Mouse (Mus musculus): Measurements from ENCODE around the gene Ankrd12. TPM values are rescaled to one million over a fixed set of nuclear protein-coding genes. Genes with fewer than 3 reads are reported as not detected.

Ankrd12 gene
- total RNA-seq (2022) = 10 to 100 TPM; 13.3 to 20.2 (median 17.1) TPM

- DNase-seq (ENCODE audit: low spot score in 2 of 2) = peak; percentile 94 to 95
Measured at GRCm38 (mm10) chr17:66076934-66077333, at the start of gene Ankrd12. Ankrd12 (minus strand) TSS chr17:66077089.

GRCm38 (mm10) chr17:66125211-66125610 lies 48.3 kb upstream of the Ankrd12 start:
- DNase-seq (ENCODE audit: low spot score in 2 of 2) = no peak

GRCm38 (mm10) chr17:66123816-66124610 lies 47.1 kb upstream of the Ankrd12 start:
- no peak for DNase-seq (ENCODE audit: low spot score in 2 of 2)

- DNase-seq (ENCODE audit: low spot score in 2 of 2) = peak; percentile 86 to 89
Measured at GRCm38 (mm10) chr17:66123066-66123815, 46.4 kb upstream of the Ankrd12 start, which contains the start of gene Ddx11. Ddx11 (plus strand) TSS chr17:66123520.

DNA sequence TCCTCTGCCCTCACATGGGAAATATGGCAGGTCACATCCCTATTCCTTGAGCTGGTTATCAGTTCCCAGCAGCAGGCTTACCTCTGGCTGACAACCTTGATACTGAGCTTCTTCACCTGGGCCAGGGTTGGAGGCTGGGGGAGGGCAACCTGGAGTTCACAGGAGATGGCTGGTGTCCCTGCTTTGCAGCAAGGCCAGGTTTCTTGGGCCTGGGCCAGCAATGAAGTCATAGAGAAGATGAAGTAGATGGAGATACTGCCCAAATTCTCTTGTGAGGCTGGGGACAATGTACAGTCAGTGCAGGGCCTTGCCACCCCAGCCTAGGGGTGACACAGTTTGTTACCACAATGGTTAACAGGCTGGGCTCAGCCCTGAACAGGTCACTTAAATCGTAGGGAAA lies 43.8 kb upstream of the Ankrd12 start:
- no peak for DNase-seq (ENCODE audit: low spot score in 2 of 2)

DNA sequence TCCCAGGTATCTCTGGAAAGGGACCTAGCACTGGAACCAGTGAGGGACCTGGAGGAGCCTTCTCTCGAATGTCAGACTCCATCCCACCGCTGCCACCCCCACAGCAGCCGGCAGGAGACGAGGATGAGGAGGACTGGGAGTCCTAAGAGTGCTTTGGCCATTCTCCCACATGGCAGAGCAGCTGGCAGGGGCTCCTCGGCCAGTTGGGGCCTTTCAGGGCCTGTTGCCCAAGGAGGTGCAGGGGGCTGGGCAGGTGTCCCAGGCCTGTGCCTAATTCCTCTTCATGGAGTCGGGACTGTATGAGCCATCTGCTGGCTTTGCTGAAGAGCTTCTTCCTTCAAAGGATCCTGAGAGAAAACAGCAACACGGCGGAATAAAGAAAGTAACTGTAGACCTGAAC lies 42.1 kb upstream of the Ankrd12 start:
- DNase-seq (ENCODE audit: low spot score in 2 of 2) = no peak

- no peak for DNase-seq (ENCODE audit: low spot score in 2 of 2)
Measured at GRCm38 (mm10) chr17:66112166-66112565, 35.3 kb upstream of the Ankrd12 start.

DNA sequence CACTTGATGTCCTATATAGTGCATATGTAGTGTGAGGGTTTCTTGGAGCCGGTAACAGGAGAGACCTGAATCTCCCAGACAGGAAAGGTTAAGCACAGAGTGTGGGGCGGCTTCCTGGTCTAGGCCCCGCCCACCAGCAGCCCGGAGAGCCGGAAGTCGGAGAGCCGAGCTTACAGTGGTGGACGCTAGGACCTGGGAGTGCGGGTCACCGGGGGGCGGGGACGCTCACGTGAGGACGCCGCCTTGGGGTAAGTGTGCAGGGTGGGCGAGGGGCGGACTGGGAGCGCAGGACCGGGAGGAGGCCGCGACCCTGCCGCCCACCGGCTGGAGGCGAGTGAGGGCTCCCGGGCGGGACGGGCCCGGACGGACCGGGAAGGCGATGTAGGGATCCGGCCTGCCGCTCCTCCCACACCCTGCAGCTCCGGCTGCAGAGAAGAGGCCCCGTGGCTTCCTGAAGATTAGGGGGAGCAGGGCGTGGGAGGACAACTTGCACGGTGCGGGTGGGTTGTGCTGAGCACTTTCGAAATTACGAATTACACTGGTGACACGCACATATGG lies 34.6 kb upstream of the Ankrd12 start, which contains the start of gene Washc1:
TSS of gene Washc1 (plus strand) at position 144 of the 558 bp plus-strand sequence.
- peak; percentile 73 to 80 for DNase-seq (ENCODE audit: low spot score in 2 of 2)

DNA sequence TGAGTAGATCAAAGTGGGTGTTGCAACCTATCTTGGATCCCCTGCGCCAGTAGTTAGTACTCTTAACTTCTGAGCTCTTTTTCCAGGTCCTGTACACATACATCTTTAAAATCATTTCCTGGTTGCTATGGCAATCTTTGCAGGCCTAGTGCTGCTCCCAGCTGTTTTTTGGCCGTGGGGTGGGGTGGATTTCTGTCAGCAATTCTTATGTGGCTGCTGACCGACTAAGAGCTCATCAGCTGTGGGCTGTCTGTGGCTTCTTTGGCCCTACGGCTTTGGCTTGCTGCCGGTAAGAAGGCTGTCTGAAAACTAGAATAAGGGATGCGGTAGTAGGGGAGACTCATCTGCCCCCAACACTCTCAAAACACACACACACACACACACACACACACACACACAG lies 33.9 kb upstream of the Ankrd12 start:
- no peak for DNase-seq (ENCODE audit: low spot score in 2 of 2)

- no peak for DNase-seq (ENCODE audit: low spot score in 2 of 2)
Measured at GRCm38 (mm10) chr17:66108198-66108597, 31.3 kb upstream of the Ankrd12 start.

- DNase-seq (ENCODE audit: low spot score in 2 of 2) = no peak
Measured at GRCm38 (mm10) chr17:66107466-66107865, 30.6 kb upstream of the Ankrd12 start.

DNA sequence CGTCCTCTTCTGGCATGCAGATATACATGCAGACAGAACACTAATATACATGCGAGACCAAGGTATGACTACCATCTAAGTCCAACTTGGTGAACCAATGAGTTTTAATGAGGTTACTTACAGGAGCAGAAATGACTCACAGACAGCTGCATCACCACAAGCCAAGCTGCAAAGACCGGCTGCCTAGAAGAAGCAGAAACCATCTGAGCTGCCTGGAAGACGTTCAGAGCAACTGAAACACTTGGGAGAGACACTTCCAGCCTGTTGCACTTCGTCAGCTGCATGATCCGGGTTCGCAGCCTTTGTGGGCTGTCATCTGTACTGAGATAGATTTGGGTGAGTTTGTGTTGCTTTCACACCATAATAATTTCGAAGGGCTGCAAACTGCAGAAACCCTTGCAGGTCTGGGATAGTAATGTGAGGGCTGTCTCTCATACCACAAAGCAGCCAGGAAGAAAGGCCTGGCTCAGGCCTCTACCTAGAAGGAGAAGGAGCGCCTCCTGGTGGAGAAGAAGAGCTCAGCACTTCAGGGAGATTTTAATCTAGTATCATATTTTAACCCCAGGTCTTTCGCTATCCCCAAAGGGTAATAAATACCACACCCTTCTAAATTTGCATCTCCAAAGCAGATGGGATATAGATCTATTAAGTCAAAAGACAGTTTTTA lies 29.8 kb upstream of the Ankrd12 start:
- no peak for DNase-seq (ENCODE audit: low spot score in 2 of 2)

DNA sequence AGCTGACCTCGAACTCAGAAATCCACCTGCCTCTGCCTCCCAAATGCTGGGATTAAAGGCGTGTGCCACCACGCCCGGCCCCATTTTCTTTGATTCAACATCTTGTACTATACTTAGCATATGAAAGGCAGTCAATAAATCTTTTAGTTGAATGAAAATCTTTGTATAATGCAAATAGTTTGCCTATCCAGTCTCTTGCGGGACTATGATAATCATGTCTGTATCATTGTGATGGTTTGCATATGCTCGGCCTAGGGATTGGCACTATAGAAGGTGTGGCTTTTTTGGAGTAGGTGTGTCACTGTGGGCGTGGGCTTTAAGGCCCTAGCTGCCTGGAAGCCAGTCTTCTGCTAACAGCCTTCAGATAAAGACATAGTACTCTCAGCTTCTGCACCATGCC lies 27.2 kb upstream of the Ankrd12 start:
- no peak for DNase-seq (ENCODE audit: low spot score in 2 of 2)

GRCm38 (mm10) chr17:66101380-66102330 lies 24.8 kb upstream of the Ankrd12 start, which contains the start of gene Ndufv2:
Ndufv2 (minus strand) TSS chr17:66101559.
- DNase-seq (ENCODE audit: low spot score in 2 of 2) = peak; percentile 83 to 89

DNA sequence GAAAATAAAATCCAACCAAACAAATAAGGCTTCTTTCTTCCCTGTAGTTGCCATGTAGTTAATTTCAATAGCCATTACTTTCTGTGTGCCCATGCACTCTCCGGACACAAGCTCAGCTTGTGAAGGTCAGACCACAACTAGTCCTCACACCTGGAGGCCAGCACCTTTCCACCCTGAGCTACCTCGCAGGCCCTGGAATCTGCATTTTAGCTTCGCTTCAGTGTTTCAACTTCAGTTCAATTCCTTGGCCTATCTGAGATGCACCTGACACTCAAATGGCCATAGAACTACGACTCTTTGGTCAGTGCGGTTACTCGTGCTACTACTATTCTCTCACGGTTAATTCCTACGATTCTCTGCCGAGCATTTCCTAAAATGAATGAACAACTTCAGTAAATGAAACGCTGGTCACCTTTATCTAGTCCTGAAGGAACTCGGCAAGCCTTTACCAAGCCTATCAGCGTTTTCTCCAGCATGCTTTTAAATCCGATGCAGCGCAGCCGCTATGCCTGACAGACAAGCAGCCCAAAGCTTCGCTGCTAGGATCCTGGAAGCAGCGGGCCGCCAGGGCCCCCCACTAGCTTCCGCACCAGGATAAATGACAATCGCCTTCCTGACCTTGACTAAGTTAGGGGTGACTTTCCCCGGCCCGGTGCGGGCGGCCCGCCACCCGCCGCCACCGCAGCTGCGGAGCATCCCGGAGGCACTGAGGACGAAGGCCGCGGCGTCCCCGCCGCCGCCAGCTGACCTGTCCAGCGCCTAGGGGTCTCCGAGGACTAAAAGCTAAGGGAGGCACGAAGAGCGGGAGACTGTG lies 23.9 kb upstream of the Ankrd12 start:
- no peak for DNase-seq (ENCODE audit: low spot score in 2 of 2)

DNA sequence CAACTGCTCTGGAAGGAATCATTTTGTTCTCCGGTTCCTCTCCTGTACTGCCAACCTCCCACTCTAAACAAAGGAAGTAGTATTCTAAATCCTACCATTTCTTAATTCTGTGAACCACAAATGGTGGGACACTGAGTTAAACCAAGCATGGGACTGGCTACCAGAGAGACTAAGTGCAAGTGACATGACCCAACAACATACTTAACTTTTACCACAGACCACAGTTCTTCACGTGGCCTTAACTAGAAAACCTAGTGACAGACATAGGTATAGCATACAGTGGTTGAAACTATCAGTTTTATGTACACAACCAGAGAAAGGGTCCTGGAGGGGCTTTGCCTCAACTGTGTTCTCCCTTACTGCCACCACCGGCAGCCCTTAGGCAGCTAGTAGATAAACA lies 15.8 kb upstream of the Ankrd12 start:
- DNase-seq (ENCODE audit: low spot score in 2 of 2) = no peak

GRCm38 (mm10) chr17:66092065-66092464 lies 15.2 kb upstream of the Ankrd12 start:
- DNase-seq (ENCODE audit: low spot score in 2 of 2) = no peak

- no peak for DNase-seq (ENCODE audit: low spot score in 2 of 2)
Measured at GRCm38 (mm10) chr17:66091392-66091791, 14.5 kb upstream of the Ankrd12 start.

- DNase-seq (ENCODE audit: low spot score in 2 of 2) = no peak
Measured at GRCm38 (mm10) chr17:66090251-66090650, 13.4 kb upstream of the Ankrd12 start.
